Mouse (Mus musculus) neutrophil, adult 65 days (primary cell): ENCODE results near the gene Vps25. TPM values are rescaled to one million over a fixed set of nuclear protein-coding genes. Genes with fewer than 3 reads are reported as not detected.

Source experiments
- total RNA-seq: library from RNA; stranded (reverse); gene quantifications from 2 replicates; pipeline ENCODE4 v1.2.4, GENCODE M21; 2023

Vps25 gene
- total RNA-seq, result 63.2 and 66.1 TPM in 2 replicates

DNA sequence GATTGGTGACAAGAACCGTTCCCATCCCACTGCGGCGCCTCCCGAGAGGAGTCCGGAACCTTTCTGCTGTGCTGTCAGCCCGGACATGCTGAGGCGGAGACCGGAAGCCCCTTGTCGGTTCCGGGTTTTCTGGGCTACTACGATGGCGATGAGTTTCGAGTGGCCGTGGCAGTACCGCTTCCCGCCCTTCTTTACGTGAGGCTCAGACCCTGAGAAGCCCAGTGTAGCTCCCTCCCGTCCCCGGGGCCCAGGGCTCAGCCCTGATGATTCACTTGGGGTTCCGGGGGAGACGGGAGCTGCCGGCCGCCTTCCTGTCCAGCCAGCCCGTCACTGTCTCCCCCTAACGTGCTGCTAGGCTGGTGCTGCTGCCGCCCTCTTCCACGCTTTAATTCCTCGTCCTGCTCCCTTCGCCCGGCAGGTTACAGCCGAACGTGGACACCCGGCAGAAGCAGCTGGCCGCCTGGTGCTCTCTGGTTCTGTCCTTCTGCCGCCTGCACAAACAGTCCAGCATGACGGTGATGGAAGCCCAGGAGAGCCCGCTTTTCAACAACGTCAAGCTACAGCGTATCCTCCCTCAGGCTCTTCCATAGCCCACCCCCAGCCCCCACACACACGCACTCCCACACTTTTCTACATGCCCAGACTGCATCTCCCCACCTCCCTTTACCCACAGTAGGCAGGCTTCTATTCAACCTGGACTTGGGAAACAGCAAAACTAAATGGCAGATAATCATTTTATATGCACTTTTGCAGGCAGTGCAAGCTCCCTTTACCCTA is at the start of gene Vps25:
TSS of gene Vps25 (plus strand) at position 95 of the 777 bp plus-strand sequence.

DNA sequence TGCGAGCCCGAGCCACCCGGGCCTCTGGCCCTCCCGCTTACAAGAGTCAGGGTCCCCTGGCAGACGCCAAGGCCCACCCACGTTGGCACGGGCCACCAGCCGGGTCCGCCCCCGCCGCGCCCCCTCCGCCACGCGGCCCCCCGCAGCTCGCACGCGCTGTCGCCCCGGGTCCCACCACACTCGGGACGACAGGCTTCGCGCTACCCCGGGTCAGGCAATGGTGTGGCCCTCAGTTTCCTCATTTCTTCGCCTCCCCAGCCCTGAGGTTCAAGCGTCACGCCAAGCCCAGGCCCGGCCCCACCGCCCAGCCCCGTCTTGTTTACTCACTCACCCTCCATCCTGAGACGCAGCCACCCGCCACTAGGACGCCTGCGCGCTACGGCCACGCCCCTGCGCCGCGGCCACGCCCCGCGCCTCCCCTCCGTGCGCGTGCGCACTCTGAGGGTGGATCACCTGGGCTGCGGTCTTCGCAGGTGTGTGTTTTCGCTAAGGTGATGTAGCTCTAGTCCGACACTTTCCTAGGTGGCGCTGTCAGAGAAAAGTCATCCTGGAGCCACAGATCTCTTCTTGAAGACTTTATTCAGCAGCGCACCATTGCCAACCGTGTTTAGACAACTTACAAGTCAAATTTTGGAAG is 27.3 kb upstream of the Vps25 start, which contains the start of gene Ezh1:
TSS of gene Ezh1 (minus strand) at position 399 of the 637 bp plus-strand sequence.

DNA sequence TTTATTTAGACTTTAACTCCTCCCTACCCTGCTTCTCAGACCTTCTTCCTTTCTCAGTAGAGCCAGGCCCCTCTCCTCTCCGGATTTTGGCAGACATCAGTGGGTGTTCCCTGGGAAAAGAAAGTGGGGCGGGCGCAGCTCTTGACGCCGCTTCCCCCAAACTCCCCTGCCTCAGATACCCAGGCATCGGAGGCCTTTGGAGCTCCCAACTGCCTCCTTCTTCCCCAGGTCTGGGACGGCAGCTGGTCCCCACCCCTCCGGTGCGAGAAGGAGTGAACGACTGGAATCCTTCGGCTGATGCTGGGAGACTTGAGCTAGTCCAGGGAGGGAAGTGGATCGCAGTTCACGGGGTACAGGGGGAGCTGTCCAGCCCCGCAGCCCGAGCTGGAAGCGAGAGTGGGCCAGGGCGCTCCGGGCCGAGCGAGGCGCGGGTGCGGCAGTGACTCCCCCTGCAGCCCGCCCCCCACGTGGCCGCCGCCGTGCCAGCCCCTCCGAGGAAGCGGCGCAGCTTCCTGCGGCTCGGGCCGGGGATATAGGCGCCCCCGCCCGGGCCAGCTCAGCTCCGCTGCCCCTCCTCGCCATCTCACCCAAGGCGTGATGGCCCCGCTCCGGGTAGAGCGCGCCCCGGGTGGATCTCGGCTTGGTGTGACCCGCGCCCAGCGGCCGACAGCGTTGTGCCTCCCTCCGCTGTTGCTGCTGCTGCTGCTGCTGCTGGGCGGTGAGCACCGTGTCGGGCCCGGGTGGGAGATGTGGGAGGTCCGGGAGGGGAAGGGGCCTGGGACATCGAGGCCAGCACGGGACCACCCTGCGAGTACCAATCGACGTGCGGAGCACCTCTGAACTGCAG is 7.4 kb upstream of the Vps25 start, which contains the start of gene Ramp2:
TSS of gene Ramp2 (plus strand) at position 174 of the 847 bp plus-strand sequence.

DNA sequence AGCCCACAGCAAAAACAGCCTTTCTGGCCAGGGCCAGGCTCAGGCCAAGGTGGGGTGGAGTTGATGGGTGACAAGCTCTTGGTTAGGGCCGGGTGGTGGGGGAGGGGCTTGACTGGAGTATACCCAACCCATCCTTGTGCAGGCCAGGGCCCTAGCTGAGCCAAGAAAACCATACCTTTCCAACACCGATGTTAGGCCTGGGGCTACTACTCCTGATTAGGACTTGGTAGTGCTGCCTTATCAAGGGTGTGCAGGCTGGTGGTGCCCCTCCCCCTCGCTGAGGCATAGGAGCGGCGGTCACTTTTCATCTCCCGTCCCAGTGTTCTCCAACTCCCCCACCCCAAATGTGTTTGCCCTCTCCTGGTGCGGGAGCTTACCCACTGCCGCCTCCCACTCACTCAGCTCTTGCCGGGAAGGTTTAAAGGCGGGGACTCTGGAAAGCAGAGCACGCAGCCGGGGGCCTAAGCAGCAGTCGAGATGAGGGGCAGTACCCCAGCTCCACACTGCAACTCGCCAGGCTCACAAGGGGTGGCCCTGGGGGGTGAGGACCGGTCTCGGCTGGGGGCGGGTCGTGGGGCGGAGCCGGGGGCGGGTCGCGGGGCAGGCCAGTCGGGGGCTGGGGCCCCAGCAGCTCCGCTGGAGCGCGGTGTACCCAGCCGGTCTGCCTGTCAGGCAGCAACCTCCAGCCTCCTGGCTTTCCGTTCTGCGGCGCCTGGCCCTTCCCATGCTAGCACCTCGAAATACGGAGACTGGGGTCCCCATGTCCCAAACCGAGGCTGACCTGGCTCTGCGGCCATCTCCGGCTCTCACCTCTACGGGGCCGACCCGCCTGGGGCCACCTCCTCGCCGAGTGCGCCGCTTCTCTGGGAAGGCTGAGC is 6.7 kb downstream of the Vps25 start, which contains the start of gene Wnk4:
TSS of gene Wnk4 (plus strand) at position 620 of the 878 bp plus-strand sequence.

DNA sequence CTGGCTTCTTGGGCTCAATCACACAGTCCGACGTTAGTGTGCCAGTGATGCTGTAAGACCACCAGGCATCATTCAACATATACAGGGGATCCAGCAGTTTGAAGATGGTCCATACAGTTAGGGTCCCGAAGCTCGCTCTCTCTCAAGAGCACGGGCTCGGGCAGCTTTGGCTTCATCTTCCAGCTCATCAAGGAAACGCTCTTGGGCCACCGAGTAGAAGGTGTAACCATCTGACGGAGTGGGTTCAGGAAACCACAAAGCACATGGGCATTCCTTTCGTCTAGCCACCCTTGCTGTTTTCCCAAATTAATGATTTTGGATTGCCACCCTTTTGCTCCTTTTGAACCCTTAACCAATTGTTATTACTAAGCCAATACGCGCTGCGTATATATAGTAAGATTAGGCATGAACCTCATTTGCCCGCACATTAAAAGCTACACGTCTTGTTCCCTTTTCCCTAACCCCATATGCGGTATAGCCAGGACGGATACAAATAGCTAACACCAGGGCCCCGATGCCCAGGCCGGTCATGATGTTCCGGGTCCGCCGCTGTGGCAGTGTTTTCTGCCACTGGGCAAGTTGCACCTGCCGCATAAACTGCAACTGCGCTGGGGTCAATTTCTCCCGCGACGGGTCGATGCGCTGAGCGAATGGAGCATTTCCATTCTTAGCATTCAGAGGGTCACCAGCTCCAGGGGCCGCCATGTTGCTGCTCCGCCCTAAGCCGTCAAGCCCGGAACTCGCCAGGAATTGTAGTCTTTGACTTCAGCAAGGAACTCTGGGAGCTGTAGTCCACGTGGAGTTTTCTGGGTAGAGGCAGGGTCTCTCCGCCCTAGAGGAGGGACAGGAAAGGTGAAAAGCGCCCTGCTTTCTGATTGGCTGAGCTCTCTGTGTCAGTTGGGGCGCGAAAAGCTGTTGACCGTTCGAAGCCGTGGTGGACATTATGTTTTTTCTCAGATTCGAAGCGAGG is 25.0 kb downstream of the Vps25 start, which contains the start of the genes Cntd1 and Coa3:
TSS of gene Cntd1 (plus strand) at position 790 of the 970 bp plus-strand sequence.
TSS of gene Coa3 (minus strand) at position 892 of the 970 bp plus-strand sequence.

DNA sequence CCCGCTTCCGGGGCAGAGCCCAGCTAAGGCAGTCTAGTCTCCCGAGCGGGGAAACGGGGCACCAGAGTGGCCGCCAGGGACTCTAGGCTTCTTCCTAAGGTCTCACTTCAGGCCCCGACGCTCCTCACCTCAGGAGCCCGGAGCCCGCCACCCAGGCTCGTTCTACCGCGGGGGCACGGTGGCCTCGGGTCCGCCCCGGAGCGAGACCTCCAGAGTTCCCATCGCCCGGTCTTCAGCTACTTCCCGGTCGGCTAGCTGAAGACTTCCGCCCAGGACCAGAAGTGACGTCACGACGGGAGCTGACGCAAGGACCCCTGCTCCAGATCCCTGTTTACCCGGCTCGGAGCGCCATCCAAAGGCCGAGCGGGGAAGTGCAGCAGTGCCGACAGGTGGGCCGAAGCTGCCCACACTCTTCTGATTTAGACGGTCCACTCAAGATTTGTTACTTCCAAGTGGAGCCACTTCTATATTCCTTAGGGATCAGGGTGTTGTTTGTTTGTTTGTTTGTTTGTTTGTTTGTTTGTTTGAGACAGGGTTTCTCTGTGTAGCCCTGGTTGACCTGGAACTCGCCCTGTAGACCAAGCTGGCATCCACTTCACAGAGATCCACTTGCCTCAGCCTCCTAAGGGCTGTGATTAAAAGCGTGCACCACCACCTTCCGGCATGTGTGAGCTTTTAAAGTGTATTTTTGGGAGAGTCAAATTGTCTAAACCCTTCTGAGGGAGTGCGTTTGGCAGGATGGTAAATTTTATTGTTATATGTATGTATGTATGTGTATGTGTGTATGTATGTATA is 48.7 kb downstream of the Vps25 start, which contains the start of gene Becn1:
TSS of gene Becn1 (minus strand) at position 283 of the 795 bp plus-strand sequence.

Other genes with a start within 250 kb of the Vps25 start
- gene Atp6v0a1, start 244.3 kb upstream of the Vps25 start, total RNA-seq, result 85.5 and 131 TPM in 2 replicates
- gene Naglu, start 183.7 kb upstream of the Vps25 start, total RNA-seq, result 6.4 and 8.0 TPM in 2 replicates
- 1.2 and 1.9 TPM in 2 replicates for gene Hsd17b1, start 175.3 kb upstream of the Vps25 start, total RNA-seq
- 9.2 and 9.9 TPM in 2 replicates for gene Coasy, start 171.1 kb upstream of the Vps25 start, total RNA-seq
- 34.2 and 43.5 TPM in 2 replicates for gene Mlx, start 166.4 kb upstream of the Vps25 start, total RNA-seq
- gene Psmc3ip, start 158.3 kb upstream of the Vps25 start, total RNA-seq, result 3.6 and 3.7 TPM in 2 replicates
- 24.0 and 28.6 TPM in 2 replicates for gene Retreg3, start 133.8 kb upstream of the Vps25 start, total RNA-seq
- 9.6 and 12.6 TPM in 2 replicates for gene Tubg1, start 133.8 kb upstream of the Vps25 start, total RNA-seq
- 0.59 and 1.2 TPM in 2 replicates for gene Tubg2, start 97.8 kb upstream of the Vps25 start, total RNA-seq
- 0.66 TPM in 2 replicates for gene Cntnap1, start 83.2 kb upstream of the Vps25 start, total RNA-seq
- 1.9 and 2.7 TPM in 2 replicates for gene Plekhh3, start 82.4 kb upstream of the Vps25 start, total RNA-seq
- 0.29 and 0.63 TPM in 2 replicates for gene Ccr10, start 78.3 kb upstream of the Vps25 start, total RNA-seq
- 36.3 and 45.9 TPM in 2 replicates for gene Ezh1, start 27.2 kb upstream of the Vps25 start, total RNA-seq
- gene Ramp2, start 7.7 kb upstream of the Vps25 start, total RNA-seq, result 0.41 TPM in 1 of 2 replicates, not detected in the other
- 1.9 and 2.3 TPM in 2 replicates for gene Wnk4, start 6.9 kb downstream of the Vps25 start, total RNA-seq
- gene Cntd1, start 25.3 kb downstream of the Vps25 start, total RNA-seq, result 0.32 and 0.43 TPM in 2 replicates
- 25.3 and 30.8 TPM in 2 replicates for gene Coa3, start 25.4 kb downstream of the Vps25 start, total RNA-seq
- gene Becn1, start 48.6 kb downstream of the Vps25 start, total RNA-seq, result 150 and 240 TPM in 2 replicates
- gene Psme3, start 62.5 kb downstream of the Vps25 start, total RNA-seq, result 59.9 and 64.2 TPM in 2 replicates
- gene Aoc2, start 71.4 kb downstream of the Vps25 start, total RNA-seq, result 2.7 and 4.6 TPM in 2 replicates
- gene Aoc3, start 76.9 kb downstream of the Vps25 start, total RNA-seq, result not detected in 2 replicates
- not detected in 2 replicates for gene G6pc, start 113.9 kb downstream of the Vps25 start, total RNA-seq
- 12.1 and 12.4 TPM in 2 replicates for gene Aarsd1, start 163.9 kb downstream of the Vps25 start, total RNA-seq
- gene Gm27029, start 171.1 kb downstream of the Vps25 start, total RNA-seq, result 0.43 TPM in 1 of 2 replicates, not detected in the other
- 10.3 and 14.3 TPM in 2 replicates for gene Rundc1, start 171.4 kb downstream of the Vps25 start, total RNA-seq
- gene Ptges3l, start 171.6 kb downstream of the Vps25 start, total RNA-seq, result 0.60 and 0.98 TPM in 2 replicates
- 37.3 and 45.6 TPM in 2 replicates for gene Rpl27, start 188.6 kb downstream of the Vps25 start, total RNA-seq
- 23.6 and 24.5 TPM in 2 replicates for gene Ifi35, start 194.7 kb downstream of the Vps25 start, total RNA-seq
- 0.32 and 0.66 TPM in 2 replicates for gene Rnd2, start 211.3 kb downstream of the Vps25 start, total RNA-seq
- 16.5 and 19.8 TPM in 2 replicates for gene Vat1, start 212.5 kb downstream of the Vps25 start, total RNA-seq